Mouse (Mus musculus): ENCODE results near the gene Asf1a.

- TF ChIP-seq CTCF (IDR thresholded peaks at IDR 0.05; ENCODE audit: low read depth, low read length) = no peak
- no peak for TF ChIP-seq POLR2A (IDR thresholded peaks at IDR 0.05; ENCODE audit: insufficient read depth, low read length)
Observed at GRCm38 (mm10) chr10:53612172-53612571, 15.6 kb downstream of the Asf1a start.
